ENCODE assay signal across 14 mouse cellular contexts in genomic region chr12:31154608-31155011, GRCm38 (mm10).
DNase-seq lines count a peak whose midpoint lies in the region; TF ChIP-seq lines count a peak whose summit lies in the region.
"Had no signal": no experiment of that assay in that cellular context is flagged by ENCODE, and none has a peak within 500 bp of the region (broad histone marks: within the 10 kb centered on the region; RNA-seq: fewer than 3 reads in every experiment).

No protein-coding gene starts in this region.

- no peaks in the 10 kb centered on the region; the same call in 1 of the 2 replicates for H3K4me1 ChIP-seq in kidney, adult 2 months (ENCODE audit: control insufficient read depth, insufficient read depth, low read length)
- H3K4me1 ChIP-seq in brown adipose tissue, adult 24 weeks (ENCODE audit: control insufficient read depth, insufficient read depth, insufficient read length, low read length): peaks cover 9% of the 10 kb centered on the region
- H3K4me1 ChIP-seq: forebrain, embryonic 15.5 days; liver, embryonic 15.5 days; megakaryocyte, embryonic 14.5 days had no signal

- DNase-seq in kidney, adult 2 months: peak; percentile 28
- DNase-seq in kidney, adult 18-20 months: no peak
- peak; percentile 67 for DNase-seq in ovary, adult 18-20 months (ENCODE audit: low spot score)
- DNase-seq in ovary, postnatal 10 days (ENCODE audit: low spot score): no peak
- DNase-seq in skeletal muscle tissue, adult 2 months (ENCODE audit: low read depth, low spot score): peak; percentile 56
- no peak for DNase-seq in layer of hippocampus, adult 11-12 months (ENCODE audit: low spot score)
- DNase-seq: cerebellum, adult 11 months; spleen, adult 18-20 months; thymus, adult 18-20 months had no signal

- no peak overlapping the region for H3K4me3 ChIP-seq in kidney, adult 2 months (ENCODE audit: insufficient read depth, low read depth, low read length)
- no peak overlapping the region for H3K4me3 ChIP-seq in brown adipose tissue, adult 24 weeks (ENCODE audit: insufficient read depth, low read depth, low read length)
- H3K4me3 ChIP-seq: forebrain, embryonic 15.5 days; liver, embryonic 15.5 days; megakaryocyte, embryonic 14.5 days had no signal

- TF ChIP-seq CTCF in kidney, adult 2 months (conservative IDR thresholded peaks at IDR 0.05; ENCODE audit: insufficient read depth, insufficient read length, low read depth, low read length): no peak

- no peak for TF ChIP-seq POLR2A in kidney, adult 2 months (IDR thresholded peaks at IDR 0.05; ENCODE audit: low read depth, low read length)

- 66% methylated on average over 5 of the region's 5 CpGs for WGBS in kidney, adult 2 months

- no peak overlapping the region for H3K27ac ChIP-seq in kidney, adult 2 months (ENCODE audit: insufficient read depth, low read depth, low read length)
- H3K27ac ChIP-seq in brown adipose tissue, adult 24 weeks (replicated peaks; ENCODE audit: low read depth, low read length): peak overlapping the region; percentile 6
- H3K27ac ChIP-seq: forebrain, embryonic 15.5 days; liver, embryonic 15.5 days had no signal

- H3K27me3 ChIP-seq in kidney, adult 2 months (replicated peaks; ENCODE audit: control insufficient read depth, insufficient read depth, low read length): no peaks in the 10 kb centered on the region
- H3K27me3 ChIP-seq: CH12.LX; forebrain, embryonic 15.5 days; liver, embryonic 15.5 days; megakaryocyte, embryonic 14.5 days had no signal

- no peaks in the 10 kb centered on the region for H3K36me3 ChIP-seq in kidney, adult 2 months (ENCODE audit: control insufficient read depth, insufficient read depth, low read length)
- H3K36me3 ChIP-seq: forebrain, embryonic 15.5 days; liver, embryonic 15.5 days had no signal

Comparison
In these comparisons a context has a peak if more than half of its experiments do, and no peak if none do; other contexts are left out.
1. DNase-seq: peak in kidney, adult 2 months (single experiment), ovary, adult 18-20 months (single experiment) and skeletal muscle tissue, adult 2 months (single experiment); none in kidney, adult 18-20 months (single experiment), ovary, postnatal 10 days (single experiment) and layer of hippocampus, adult 11-12 months (single experiment).